Mouse (Mus musculus) lung, adult 18-20 months (tissue): ENCODE results near the gene Serpina3f.
A peak's percentile ranks its signal among the peaks of the same experiment; 100 is the strongest.

ENCODE experiments used
- DNase-seq, 2 experiments: peaks; one replicate each; pipeline ENCODE4 v3.0.0; 2022; ENCODE audit warnings: mixed read lengths in 2 of 2

The Serpina3f gene

DNA sequence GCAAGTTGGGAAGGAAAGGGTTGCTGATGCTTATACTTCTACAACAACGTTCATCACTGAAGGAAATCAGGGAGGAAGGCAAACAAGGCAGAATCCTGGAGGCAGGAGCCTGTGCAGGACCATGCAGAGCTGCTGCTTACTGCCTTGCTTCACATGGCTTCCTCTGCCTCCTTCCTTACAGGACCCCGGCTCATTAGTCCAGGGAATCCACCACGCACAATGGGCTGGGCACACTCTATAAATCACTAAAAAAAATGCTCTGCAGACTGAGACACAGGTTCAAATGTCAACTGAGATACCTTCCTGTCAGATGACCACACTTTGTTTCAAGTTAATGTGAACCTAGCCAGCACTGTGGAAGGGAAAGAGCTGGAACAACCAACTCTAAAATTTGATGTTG lies 46.7 kb downstream of the Serpina3f start:
- no peak for DNase-seq

DNA sequence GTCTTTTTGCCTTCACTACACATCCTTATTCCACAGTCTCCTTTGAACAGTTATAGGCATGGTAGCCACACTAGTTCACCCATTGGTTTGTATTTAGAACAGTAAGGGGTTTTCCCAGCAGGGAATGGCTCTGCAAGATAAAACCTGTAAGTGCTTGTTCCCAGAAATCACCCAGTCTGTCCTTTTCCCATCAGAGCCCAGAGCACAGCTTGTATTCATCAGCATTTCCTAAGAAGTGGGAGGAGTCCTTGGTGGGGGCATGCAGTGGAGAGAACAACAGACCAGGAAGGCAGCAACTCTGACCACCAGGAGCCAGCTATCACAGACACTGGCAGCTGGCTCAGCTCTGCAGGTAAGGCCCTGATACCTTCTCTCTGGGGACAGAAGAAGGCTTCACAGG lies 48.5 kb downstream of the Serpina3f start, which contains the start of gene Serpina3i:
Gene Serpina3i, plus strand, starts transcription at position 260 of the 400 bp plus-strand sequence.
- peak in 1 of 2 experiments; percentile 7 for DNase-seq

DNA sequence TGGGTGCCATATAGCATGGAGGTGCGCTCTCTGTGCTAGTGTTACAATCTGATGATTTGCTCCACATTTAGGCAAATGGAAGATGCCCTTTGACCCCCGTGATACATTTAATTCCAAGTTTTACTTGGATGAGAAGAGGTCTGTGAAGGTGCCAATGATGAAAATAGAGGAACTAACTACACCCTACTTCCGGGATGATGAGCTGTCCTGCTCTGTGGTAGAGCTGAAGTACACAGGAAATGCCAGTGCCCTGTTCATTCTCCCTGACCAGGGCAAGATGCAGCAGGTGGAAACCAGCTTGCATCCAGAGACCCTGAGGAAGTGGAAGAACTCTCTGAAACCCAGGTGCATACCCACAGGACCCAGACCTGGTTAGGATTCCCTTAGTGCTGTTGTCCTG lies 52.0 kb downstream of the Serpina3f start:
- no peak for DNase-seq
